Mouse (Mus musculus): ENCODE results near the gene Usp17ld.
"Not testable (repeated sequence)": the region's sequence is repeated elsewhere in the genome, so short reads cannot be mapped to it uniquely, and the experiment has no call there.

The Usp17ld gene

DNA sequence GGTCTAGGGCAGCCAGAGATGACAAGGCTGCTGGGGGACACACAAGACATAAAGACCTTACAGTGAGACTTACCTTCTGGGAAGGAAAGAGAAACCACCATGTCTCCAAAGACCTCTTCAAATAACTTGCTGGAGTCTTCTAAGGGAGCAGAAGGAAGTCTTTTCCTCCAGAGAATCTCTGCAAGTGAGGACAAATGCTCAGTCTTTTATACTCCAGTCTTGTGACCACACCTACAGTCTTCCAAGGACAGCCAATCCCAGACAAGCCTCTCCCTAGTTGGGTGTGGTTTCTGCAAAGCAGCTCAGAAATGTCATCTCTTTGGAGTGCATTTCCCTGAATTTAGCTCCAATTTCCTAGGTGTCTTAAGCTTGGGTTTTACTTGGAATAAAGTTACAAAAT, at the start of gene Usp17ld:
TSS of gene Usp17ld (minus strand) at position 101 of the 400 bp plus-strand sequence.
- DNase-seq (ENCODE audit: low spot score): not testable (repeated sequence)

DNA sequence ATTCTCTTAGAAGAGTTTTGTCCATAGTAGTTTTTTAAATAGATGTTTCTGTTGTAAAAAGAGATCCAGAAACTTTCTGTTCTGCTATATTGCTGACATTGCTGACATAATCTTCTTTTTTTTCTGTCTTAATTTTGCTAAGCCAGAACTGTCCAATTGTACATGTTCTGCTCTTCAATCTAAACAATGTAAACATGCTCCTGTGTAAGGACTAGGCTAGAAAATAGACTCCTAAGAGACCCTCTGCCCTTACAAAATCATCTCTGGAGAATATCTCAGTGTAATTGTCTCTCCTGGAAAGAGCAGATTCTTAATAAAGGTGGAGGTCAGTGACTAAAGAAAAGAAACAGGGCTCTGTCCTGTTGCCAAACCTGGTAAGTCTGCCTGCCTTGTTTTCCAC, 35.6 kb downstream of the Usp17ld start, which contains the start of gene Olfr594:
TSS of gene Olfr594 (plus strand) at position 301 of the 400 bp plus-strand sequence.
- DNase-seq (ENCODE audit: low spot score): no peak

- DNase-seq (ENCODE audit: low spot score): not testable (repeated sequence)
Measured at GRCm38 (mm10) chr7:103212050-103212449, 40.3 kb downstream of the Usp17ld start.

- DNase-seq (ENCODE audit: low spot score): no peak
Measured at GRCm38 (mm10) chr7:103211562-103211961, 40.7 kb downstream of the Usp17ld start, which contains the start of gene Olfr593. Olfr593 (plus strand) TSS chr7:103211862.
